Mouse (Mus musculus) left cerebral cortex, postnatal 4 days (tissue): ENCODE measurements around the gene Vcp. TPM values are rescaled to one million over a fixed set of nuclear protein-coding genes. Genes with fewer than 3 reads are reported as not detected.

Experiments used
- DNase-seq: peaks from one replicate; pipeline ENCODE4 v3.0.0-alpha.2; 2022
- intact Hi-C: fragments of 180-260 bp; cut with DNase I; formaldehyde crosslinking; loops from one replicate; pipeline ENCODE4 v1.15.1; 2025
- total RNA-seq, 2 experiments: library from RNA; stranded (reverse); gene quantifications; 2 replicates each; pipeline ENCODE4 v1.2.3; 2021

Gene Vcp
- total RNA-seq, 2 experiments from 2014 or later, result 244 to 265 TPM

DNA sequence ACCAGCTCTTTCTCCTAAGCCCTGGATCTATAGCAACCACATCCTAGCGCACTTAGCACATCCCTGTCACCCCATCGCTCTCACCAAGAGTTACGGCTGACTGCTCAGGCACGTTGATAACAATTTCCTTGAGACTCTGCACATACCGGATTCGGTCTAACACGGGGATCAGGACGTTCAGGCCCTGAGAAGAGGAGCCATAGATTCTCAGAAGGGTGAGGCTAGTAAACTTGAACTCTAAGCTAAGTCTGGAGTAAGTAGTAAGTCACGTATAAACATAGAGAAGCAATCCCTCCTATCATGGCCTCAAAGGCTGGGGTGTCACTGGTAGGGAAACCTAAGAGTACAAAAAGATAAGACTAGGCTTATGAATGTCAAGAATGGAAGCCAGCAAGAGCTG is 30.0 kb upstream of the Vcp start:
- DNase-seq, result no peak
- intact Hi-C loops, result no loop called here

GRCm38 (mm10) chr4:43029749-43030148 is 29.4 kb upstream of the Vcp start:
- no peak for DNase-seq
- intact Hi-C loops, result no loop called here

GRCm38 (mm10) chr4:43029121-43029520 is 28.8 kb upstream of the Vcp start:
- intact Hi-C loops, result no loop called here
- no peak for DNase-seq

DNA sequence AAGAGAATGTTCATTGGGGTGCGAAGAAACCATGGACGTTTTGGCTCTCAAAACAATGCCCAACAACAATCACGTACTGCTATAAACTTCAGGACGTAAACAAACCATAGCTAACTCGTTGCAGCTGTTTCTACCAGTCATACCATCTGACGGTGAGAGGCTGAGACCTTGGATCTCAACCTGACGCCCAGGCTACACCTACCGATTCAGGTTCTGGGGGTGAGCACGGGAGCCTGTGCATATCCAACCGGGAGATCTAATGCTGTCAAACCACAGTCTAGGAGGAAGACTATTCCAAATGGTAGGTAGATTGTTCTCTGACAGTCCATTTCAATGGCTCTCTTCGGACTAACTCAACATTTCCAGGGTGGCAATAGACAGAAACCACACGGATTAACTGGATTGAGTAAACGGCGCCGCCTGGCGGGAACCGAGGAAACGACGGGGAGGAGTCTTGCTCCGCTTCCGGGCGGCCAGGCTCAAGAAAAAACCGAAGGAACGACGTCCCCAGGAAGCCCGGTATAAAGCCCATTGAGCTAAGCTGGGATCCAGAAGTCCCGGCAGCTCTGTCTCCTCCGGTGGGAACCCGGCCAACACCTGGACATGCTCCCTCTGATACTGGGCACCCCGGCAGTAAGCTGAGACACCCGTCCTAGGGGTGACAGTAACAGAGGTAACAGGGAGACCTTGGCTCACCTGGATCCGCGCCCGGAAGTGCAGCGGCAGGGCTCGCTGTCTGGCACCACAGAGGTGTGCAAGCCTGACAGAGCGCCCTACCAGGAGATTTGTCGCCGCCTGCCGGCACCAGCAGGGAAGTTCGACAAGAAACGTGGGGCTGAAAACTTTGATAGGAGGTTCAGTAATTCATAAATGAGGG is 25.0 kb upstream of the Vcp start, which contains the start of gene Pigo:
Pigo (minus strand) TSS at position 736 of the 877 bp plus-strand sequence.
- intact Hi-C loops, result no loop called here

GRCm38 (mm10) chr4:43024673-43025072 is 24.4 kb upstream of the Vcp start:
- DNase-seq, result no peak
- intact Hi-C loops, result no loop called here

More for the DNA sequence above, 25.0 kb upstream of the Vcp start, which contains the start of gene Pigo:
- peak; percentile 97 for DNase-seq

GRCm38 (mm10) chr4:43021341-43021740 is 21.0 kb upstream of the Vcp start:
- intact Hi-C loops, result no loop called here

DNA sequence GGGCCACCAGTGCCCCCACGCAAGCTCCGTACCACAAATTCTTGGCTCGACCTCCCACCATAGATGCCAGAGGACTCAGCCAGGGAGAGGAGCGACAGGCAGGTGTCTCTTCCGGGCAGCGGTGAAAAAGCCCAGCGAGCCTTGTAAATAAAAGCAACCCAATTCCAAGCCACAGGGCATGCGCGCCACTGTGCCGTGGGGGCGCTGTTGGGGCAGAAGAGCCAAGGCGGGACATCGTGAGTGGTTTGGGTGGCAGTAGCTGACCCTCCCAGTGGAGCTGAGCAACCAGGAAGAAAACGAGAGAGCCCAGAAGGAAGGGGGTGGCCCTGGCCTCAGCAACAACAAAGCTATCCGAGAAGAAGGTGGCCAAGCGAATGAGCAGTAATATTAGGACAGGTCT is 20.6 kb upstream of the Vcp start:
- DNase-seq, result no peak
- intact Hi-C loops, result no loop called here

More at GRCm38 (mm10) chr4:43021341-43021740, 21.0 kb upstream of the Vcp start:
- DNase-seq, result no peak

GRCm38 (mm10) chr4:43019641-43020465 is 19.5 kb upstream of the Vcp start:
- DNase-seq, result no peak
- intact Hi-C loops, result no loop called here

- intact Hi-C loops, result no loop called here
- DNase-seq, result no peak
Measured at GRCm38 (mm10) chr4:43019176-43019575, 18.9 kb upstream of the Vcp start.

DNA sequence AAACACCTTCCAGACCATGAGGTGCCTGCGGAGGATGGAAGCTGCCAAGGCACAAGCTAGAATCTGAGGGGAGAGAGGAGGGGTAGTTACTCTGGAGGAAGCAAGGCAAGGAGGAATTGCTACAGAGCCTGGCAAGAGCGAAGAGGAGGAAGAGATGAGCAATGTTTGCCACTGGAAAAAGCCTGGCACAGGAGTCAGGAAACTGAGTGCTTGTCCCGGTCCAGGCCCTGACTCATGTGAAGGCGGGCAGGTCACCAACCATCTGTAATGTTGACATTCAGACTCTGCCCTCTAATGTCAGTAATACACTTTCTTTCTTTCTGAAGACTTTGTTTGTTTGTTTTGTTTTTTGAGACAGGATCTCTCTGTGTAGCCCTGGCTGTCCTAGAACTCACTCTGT is 17.8 kb upstream of the Vcp start:
- no peak for DNase-seq
- intact Hi-C loops, result no loop called here

DNA sequence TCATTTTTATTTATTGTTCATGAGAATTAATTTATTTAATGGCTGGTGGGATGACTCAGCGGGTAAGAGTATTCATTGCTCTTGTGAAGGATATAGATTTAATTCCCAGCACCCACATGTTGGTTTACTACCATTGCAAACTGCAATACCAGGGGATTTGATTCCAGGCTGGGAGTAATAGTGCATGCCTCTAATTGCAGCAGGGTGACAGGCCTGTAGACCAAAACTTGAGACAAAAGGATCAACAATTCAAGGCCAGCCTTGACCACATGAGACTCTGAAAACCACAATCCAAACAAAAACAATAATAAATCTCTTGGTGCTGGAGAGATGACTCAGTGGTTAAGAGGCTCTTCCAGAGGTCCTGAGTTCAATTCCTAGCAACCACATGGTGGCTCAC is 11.8 kb upstream of the Vcp start:
- intact Hi-C loops, result no loop called here
- no peak for DNase-seq

DNA sequence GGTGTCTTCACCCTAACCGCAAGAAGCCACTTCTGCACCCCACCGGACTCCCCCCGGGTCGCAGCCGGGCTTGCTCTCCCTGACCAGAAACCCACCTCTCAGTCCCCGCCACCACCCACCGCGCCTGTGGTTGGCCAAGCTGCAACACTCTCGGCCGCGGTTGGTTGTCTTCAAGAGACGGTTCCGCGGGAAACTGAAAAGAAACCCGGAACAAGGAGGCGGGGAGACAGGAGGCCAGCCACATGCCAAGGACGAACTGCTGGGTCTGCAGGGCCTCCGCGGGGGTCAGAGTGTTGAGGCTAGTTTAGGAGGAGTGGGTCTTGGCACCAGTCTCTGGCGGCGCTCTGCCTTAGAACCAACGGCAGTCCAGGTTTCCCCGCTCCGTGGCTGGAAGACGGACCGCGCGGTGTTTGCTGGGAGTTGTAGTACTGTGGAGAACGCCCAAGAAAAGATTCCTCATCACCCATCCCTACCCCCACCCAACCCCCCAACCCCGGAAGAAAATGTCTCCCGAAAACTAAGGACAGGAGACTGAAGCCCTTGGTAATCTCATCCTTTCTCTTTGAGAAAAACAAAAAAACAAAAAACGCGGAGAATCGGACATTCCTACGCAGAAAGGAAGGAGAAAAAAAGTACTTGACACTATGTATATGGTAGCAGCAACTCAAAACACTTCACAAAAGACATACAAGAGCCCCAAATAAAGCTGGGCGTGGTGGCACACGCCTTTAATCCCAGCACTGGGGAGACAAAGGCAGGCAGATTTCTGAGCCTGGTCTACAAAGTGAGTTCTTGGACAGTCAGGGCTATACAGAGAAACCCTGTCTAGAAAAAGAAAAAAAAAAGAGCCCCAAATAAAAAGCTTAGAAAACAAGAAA is 10.1 kb upstream of the Vcp start, which contains the start of gene Fancg:
Fancg (minus strand) TSS at position 346 of the 878 bp plus-strand sequence.
- intact Hi-C loops, result no loop called here
- peak; percentile 88 for DNase-seq

- intact Hi-C loops, result no loop called here
- no peak for DNase-seq
Measured at GRCm38 (mm10) chr4:43005765-43006164, 5.5 kb upstream of the Vcp start.

DNA sequence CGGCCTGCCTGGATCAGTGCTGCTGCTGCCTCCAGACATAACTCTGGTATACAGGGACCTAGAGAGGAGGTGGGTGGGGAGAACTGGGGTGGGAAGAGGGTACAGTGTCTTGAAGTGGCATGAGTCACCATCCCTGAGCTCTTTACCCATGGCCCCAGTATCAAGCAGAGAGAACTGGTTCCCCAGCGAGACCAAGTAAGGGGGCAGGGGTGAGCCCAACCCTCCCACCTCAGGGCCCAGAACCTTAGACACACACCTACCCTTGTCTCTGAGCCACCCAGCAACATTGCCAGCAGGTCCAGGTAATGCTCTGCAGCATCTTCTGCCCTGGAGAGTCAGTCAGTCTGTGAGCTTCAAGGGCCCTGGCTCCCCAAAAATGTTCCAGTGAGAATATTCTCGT is 4.6 kb upstream of the Vcp start:
- DNase-seq, result no peak
- intact Hi-C loops, result no loop called here

GRCm38 (mm10) chr4:43002756-43003439 is 2.6 kb upstream of the Vcp start:
- no peak for DNase-seq
- intact Hi-C loops, result no loop called here

- intact Hi-C loops, result no loop called here
Measured at GRCm38 (mm10) chr4:43001272-43001671, 965 bp upstream of the Vcp start.

GRCm38 (mm10) chr4:42999451-43000140 is 711 bp downstream of the Vcp start:
- DNase-seq, result peak; percentile 70
- intact Hi-C loops, result no loop called here

More at GRCm38 (mm10) chr4:43001272-43001671, 965 bp upstream of the Vcp start:
- no peak for DNase-seq

DNA sequence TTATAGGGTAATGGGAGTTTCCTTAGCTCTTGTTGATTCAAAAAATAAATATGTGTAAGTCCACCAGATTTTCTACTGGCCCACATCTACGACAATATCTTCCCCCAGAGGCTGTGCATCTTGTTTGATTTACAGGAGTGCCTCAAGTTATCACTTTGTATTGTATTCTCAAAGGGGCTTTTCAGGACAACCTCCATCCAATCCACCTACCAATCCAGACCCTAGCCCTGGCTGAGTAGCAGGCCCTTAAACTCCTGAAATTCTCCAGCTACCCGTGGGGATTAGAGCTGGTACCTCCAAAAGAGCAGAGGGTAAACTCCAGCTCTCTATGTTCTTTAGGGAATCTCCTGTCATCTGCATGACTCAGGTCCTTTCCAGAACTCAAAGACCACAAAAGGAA is 2.3 kb downstream of the Vcp start:
- no peak for DNase-seq
- intact Hi-C loops, result no loop called here

GRCm38 (mm10) chr4:42988296-42988695 is 12.0 kb downstream of the Vcp start:
- DNase-seq, result no peak
- intact Hi-C loops, result no loop called here
